Mouse (Mus musculus) heart, adult 2 months (tissue): ENCODE results near the gene 4931428L18Rik.
A peak's percentile ranks its signal among the peaks of the same experiment; 100 is the strongest.

Experiments used
- CTCF ChIP-seq: fragments of 200-600 bp; IDR thresholded peaks from 2 replicates; pipeline ENCODE4 v1.8.1; 2022; ENCODE audit warnings: antibody characterized with exemption, mild to moderate bottlenecking, moderate library complexity
- POLR2A ChIP-seq: fragments of 200-500 bp; IDR thresholded peaks from 2 replicates; pipeline ENCODE4 v1.6.1; 2011; ENCODE audit warnings: mild to moderate bottlenecking, low read depth, low read length, control low read depth; ENCODE audit not compliant: insufficient read depth

- TF ChIP-seq POLR2A = no peak
- peak; percentile 93 for TF ChIP-seq CTCF
These were observed 68.6 kb downstream of the 4931428L18Rik start for GRCm38 (mm10) chr1:31153793-31154349.
